Mouse (Mus musculus) mammary gland, adult 2 months (tissue): ENCODE measurements around the gene Clasp1. TPM values are rescaled to one million over a fixed set of nuclear protein-coding genes. Genes with fewer than 3 reads are reported as not detected.

ENCODE experiments used
- polyA plus RNA-seq: library from polyadenylated mRNA; depleted of rRNA; stranded (reverse); fragments of >200 nt; gene quantifications from 2 replicates; pipeline ENCODE4 v1.2.3, GENCODE M21; 2012; ENCODE audit warnings: low replicate concordance; rRNA removed

The Clasp1 gene
- 16.7 and 17.1 TPM in 2 replicates for polyA plus RNA-seq

DNA sequence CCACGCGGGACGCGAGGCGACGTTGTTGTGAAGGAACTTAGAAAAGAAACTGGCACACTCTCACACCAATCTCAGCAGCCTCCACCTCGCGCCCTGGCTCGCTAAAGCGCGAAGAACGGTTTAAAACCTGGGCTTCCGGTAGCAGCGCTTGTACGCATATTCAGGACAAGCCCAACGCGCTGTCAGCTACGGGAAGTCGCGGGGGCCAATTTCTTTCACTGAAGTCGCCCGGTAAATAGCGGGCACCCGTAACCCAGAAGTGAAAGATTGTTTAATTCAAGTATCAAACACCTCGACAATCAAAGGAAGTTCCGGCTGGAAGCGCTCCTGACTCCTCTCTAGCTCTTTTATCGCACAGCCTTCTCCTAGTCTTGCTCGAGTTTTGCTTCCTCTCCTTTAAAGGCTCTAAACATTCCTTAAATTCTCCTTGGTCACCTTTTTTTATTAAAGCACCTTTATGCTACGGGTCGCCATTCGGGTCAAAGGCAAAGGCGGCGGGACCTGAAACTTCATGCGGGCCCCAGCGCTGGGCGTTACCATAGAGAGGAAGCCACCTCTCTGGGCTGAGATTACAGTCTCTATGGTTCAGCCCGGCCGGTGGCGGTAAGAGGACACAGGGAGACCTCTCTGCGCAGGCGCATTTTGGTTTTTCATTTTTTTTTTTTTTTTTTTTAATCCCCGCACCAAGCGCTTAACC lies at the start of gene Clasp1:
TSS of gene Clasp1 (plus strand) at position 302 of the 697 bp plus-strand sequence.

DNA sequence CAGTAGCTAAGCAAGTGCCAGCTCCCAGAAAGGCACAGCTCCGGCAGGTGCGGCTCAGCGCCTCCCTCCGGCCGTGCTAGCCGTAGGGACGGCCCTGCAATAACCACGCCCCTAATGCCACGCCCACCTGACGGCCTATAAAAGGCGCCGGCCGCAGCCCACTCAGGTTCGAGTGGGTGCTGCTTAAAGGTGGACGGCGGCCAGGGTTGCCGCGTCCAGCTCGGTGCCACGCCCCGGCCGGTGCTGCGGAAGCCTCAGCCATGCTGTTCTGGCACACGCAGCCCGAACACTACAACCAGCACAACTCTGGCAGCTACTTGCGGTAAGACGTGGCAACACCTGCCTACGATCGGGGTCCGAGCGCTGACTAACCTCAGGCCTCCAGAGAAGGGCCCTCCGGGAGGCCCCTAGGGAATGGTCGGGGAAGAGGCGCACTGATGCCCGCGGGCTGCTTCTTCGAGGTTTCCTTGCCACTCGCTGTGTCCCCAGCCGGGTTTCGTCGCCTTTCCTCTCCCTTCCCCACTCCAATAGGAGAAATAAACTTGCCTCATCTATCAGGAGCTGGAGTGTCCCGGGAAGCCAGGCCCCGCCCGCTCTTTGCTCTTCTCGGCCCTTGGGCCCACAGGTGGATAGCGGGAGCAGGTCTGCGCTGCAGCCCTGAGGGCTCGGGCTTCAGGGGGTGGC lies 239.1 kb downstream of the Clasp1 start, which contains the start of gene Tfcp2l1:
TSS of gene Tfcp2l1 (plus strand) at position 165 of the 684 bp plus-strand sequence.

Other genes with a start within 250 kb of the Clasp1 start
- gene Gm29106, start 212.5 kb upstream of the Clasp1 start, polyA plus RNA-seq = not detected in 2 replicates
- 34.5 and 38.2 TPM in 2 replicates for gene Tsn, start 77.3 kb upstream of the Clasp1 start, polyA plus RNA-seq
- 3.8 and 8.8 TPM in 2 replicates for gene Nifk, start 67.2 kb upstream of the Clasp1 start, polyA plus RNA-seq
- gene Tfcp2l1, start 238.9 kb downstream of the Clasp1 start, polyA plus RNA-seq = 3.0 and 7.0 TPM in 2 replicates